Comparison of ENCODE assay signal across 8 mouse cellular contexts in the genomic region with DNA sequence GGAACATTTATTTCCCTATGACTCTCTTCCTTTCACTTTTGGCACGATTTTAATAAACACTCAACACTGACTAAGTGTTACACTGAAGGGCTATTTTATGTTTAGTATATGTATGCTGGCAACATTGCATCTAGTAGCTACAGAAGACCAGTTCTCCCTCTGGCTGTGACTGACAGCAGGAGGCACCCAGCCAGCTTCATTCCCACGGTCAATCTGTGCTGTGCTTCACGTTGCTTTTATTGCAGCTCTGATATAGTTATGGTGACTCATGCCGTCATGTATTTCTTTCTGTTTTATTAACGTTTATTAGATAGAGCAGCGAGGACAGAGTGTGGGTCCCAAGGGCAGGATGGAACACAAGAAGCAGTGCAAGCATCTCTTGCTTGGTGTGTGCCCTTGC. TPM values are rescaled to one million over a fixed set of nuclear protein-coding genes. Genes with fewer than 3 reads are reported as not detected.
DNase-seq lines count a peak whose midpoint lies in the region; ATAC-seq and TF ChIP-seq lines count a peak whose summit lies in the region.

No protein-coding gene starts in this region.

- no peak overlapping the region for H3K4me3 ChIP-seq in hindbrain, postnatal 0 days (ENCODE audit: low read length)
- H3K4me3 ChIP-seq in hindbrain, embryonic 12.5 days, result no peak overlapping the region
- no peak overlapping the region for H3K4me3 ChIP-seq in intestine, postnatal 0 days (ENCODE audit: low read depth, low read length)

- no peak for ATAC-seq in hindbrain, postnatal 0 days
- ATAC-seq in hindbrain, embryonic 12.5 days (ENCODE audit: low FRiP score), result no peak
- ATAC-seq in intestine, postnatal 0 days, result peak; percentile 50

- peak; percentile 12 for DNase-seq in hindbrain, postnatal 0 days (ENCODE audit: low spot score)
- peak; percentile 86 for DNase-seq in brain, adult 2 months (ENCODE audit: low read depth, low spot score)
- DNase-seq in right cerebral cortex, adult 18-20 months, result peak; percentile 75
- no peak for DNase-seq in B cell, adult 2 months
- no peak for DNase-seq in cerebellum, adult 8-10 months
- DNase-seq in gastrocnemius, adult 8-10 months (ENCODE audit: low spot score in 2 of 2), result no peak

- H3K36me3 ChIP-seq in hindbrain, postnatal 0 days (ENCODE audit: insufficient read depth, low read length), result no peaks in the 10 kb centered on the region
- no peaks in the 10 kb centered on the region for H3K36me3 ChIP-seq in hindbrain, embryonic 12.5 days
- no peaks in the 10 kb centered on the region for H3K36me3 ChIP-seq in intestine, postnatal 0 days (ENCODE audit: control insufficient read depth, insufficient read depth)

- no peak for TF ChIP-seq CTCF in hindbrain, postnatal 0 days (IDR thresholded peaks at IDR 0.05; ENCODE audit: low read depth)
- peak; percentile 40; the same call in 1 of the 2 replicates for TF ChIP-seq CTCF in intestine, postnatal 0 days (IDR thresholded peaks at IDR 0.05; ENCODE audit: low read depth)

- H3K9ac ChIP-seq in hindbrain, postnatal 0 days (replicated peaks; ENCODE audit: low read length), result no peak overlapping the region
- H3K9ac ChIP-seq in hindbrain, embryonic 12.5 days, result no peak overlapping the region
- no peak overlapping the region for H3K9ac ChIP-seq in intestine, postnatal 0 days (ENCODE audit: low read depth, low read length)

- no peaks in the 10 kb centered on the region for H3K4me1 ChIP-seq in hindbrain, postnatal 0 days (ENCODE audit: insufficient read depth, low read length)
- peaks cover 13% of the 10 kb centered on the region for H3K4me1 ChIP-seq in hindbrain, embryonic 12.5 days
- H3K4me1 ChIP-seq in intestine, postnatal 0 days (replicated peaks; ENCODE audit: control insufficient read depth, insufficient read depth, low read length), result peaks cover 11% of the 10 kb centered on the region; the same call in 1 of the 2 replicates

- WGBS in hindbrain, postnatal 0 days, result 32% methylated on average over 6 of the region's 6 CpGs
- 58% methylated on average over 6 of the region's 6 CpGs for WGBS in hindbrain, embryonic 12.5 days
- 8% methylated on average over 6 of the region's 6 CpGs for WGBS in intestine, postnatal 0 days

- no peaks in the 10 kb centered on the region for H3K9me3 ChIP-seq in hindbrain, postnatal 0 days (ENCODE audit: low read length)
- no peaks in the 10 kb centered on the region for H3K9me3 ChIP-seq in hindbrain, embryonic 12.5 days (replicated peaks)
- H3K9me3 ChIP-seq in intestine, postnatal 0 days (ENCODE audit: control insufficient read depth), result no peaks in the 10 kb centered on the region

- H3K4me2 ChIP-seq in hindbrain, postnatal 0 days (ENCODE audit: low read depth, low read length), result peak overlapping the region; percentile 8; the same call in 1 of the 2 replicates
- H3K4me2 ChIP-seq in hindbrain, embryonic 12.5 days (replicated peaks), result no peak overlapping the region
- peak overlapping the region; percentile 43 for H3K4me2 ChIP-seq in intestine, postnatal 0 days (replicated peaks; ENCODE audit: low read depth)

- no peak overlapping the region for H3K27ac ChIP-seq in hindbrain, postnatal 0 days
- no peak overlapping the region for H3K27ac ChIP-seq in hindbrain, embryonic 12.5 days
- H3K27ac ChIP-seq in intestine, postnatal 0 days (ENCODE audit: low read depth, low read length), result 0 out of 2 replicates have a peak overlapping the region, but pooled peaks have one; percentile 2

- H3K27me3 ChIP-seq in hindbrain, postnatal 0 days (ENCODE audit: insufficient read depth, low read length), result no peaks in the 10 kb centered on the region
- H3K27me3 ChIP-seq in hindbrain, embryonic 12.5 days, result no peaks in the 10 kb centered on the region
- H3K27me3 ChIP-seq in intestine, postnatal 0 days (replicated peaks; ENCODE audit: control insufficient read depth, insufficient read depth, low read length), result no peaks in the 10 kb centered on the region

RNA-seq across cellular contexts. Expression of a gene that starts 20.2 kb away (rescaled TPM):
- total RNA-seq in hindbrain, postnatal 0 days (2014; rRNA removed), result 25.4 and 30.9 TPM in 2 replicates
- polyA plus RNA-seq in hindbrain, postnatal 0 days (2015; fragmentation: Nextera tagmentation; extraction: Ambion mirVana), result 8.3 and 9.5 TPM in 2 replicates
- polyA plus RNA-seq in hindbrain, embryonic 12.5 days (2016; fragmentation: Nextera tagmentation; extraction: Ambion mirVana), result 10.9 and 14.3 TPM in 2 replicates
- polyA plus RNA-seq in intestine, postnatal 0 days (2015; fragmentation: Nextera tagmentation; extraction: Ambion mirVana), result 18.3 and 19.1 TPM in 2 replicates
- 10 to 100 TPM; 20.7 to 29.5 (median 22.2) TPM for total RNA-seq in gastrocnemius, adult 8-10 months (2022)

Comparison
In these comparisons a context has a peak if more than half of its experiments do, and no peak if none do; other contexts are left out.
1. DNase-seq: peak in hindbrain, postnatal 0 days (single experiment), brain, adult 2 months (single experiment) and right cerebral cortex, adult 18-20 months (single experiment); none in B cell, adult 2 months (0 of 2), cerebellum, adult 8-10 months (single experiment) and gastrocnemius, adult 8-10 months (0 of 2).